Mouse (Mus musculus) natural killer cell, adult 2 months (primary cell): ENCODE results near the gene Zfp784.
"Not testable (repeated sequence)": the region's sequence is repeated elsewhere in the genome, so short reads cannot be mapped to it uniquely, and the experiment has no call there.

Source experiments
- DNase-seq, 2 experiments: peaks; one replicate each; pipeline ENCODE4 v3.0.0; 2022; ENCODE audit warnings: low spot score in 2 of 2

Zfp784 gene

DNA sequence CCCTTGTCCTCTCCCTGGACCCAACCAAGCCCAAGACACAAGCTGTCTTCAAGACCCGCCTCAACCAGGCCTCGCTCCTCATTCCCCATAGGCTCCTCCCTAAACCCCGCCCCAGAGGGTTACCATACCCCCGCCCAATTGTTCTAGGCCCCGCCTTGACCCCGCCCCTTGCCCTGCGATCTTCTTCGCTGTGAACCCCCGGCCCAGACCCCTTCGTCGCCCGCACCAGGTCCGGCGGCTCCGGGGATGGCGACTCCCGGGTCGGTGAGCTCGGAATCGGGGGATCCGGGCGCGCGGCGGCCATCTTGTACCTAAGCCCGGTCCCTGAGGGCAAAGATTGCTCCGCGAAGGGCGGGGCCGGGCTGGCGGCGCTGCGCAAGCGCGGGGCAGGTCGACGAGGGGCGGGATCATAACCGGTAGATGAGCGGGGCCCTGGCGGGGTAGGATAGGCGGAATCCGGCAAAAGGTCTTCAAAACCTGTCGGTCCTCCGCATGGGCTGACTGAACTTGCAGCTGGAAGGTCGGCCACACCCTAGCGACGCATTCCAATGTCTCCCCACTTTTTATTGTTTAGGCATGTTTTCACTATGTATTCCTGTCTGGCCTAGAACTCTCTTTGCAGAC lies at the start of gene Zfp784:
TSS of gene Zfp784 (minus strand) at position 338 of the 624 bp plus-strand sequence.
- peak; percentile 91 to 94 for DNase-seq

DNA sequence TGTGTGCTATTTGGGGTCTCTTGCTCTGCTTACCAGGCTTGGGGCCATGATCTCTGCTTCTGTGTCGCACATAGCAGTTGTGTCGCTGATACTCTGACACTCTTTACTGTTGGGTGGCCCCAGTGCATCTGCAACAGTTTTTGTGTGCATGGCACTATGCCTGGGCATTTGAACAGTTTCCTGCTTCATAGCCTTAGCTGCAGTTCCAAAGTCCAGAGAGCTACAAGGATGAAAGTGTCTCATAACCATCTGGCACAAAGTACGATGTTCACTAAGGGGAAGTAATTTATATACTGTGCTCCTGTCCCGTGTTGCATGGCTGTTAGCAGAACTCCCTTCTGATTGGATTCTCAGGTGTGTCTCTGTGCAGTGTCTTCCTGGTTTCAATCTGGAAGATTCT lies 49.6 kb upstream of the Zfp784 start:
- no peak for DNase-seq

DNA sequence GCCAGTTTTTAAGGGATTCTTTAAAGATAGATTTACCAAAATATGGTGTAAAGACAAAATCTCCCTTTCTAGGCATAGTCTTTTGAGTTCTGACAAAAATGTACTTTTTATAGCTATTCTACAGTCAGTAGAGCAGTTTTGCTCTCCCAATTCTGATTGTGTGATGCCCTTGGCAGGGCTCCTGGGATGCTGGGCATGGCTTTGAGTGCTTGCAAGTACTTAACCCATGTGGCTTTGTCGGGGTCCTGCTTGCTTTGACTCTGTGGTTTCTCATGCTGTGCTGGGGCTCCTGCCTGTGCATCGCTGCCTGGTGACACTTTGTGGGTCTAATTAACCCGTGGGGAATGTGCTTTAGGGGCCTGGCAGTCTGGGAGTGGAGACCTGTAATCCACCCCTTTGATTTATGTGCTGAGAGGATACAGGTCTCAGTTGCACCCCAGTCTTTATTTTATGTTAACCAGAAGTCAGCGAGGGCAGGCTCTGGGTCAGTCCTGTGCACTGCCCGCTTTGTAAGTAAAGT lies 48.7 kb upstream of the Zfp784 start:
- DNase-seq, result no peak

DNA sequence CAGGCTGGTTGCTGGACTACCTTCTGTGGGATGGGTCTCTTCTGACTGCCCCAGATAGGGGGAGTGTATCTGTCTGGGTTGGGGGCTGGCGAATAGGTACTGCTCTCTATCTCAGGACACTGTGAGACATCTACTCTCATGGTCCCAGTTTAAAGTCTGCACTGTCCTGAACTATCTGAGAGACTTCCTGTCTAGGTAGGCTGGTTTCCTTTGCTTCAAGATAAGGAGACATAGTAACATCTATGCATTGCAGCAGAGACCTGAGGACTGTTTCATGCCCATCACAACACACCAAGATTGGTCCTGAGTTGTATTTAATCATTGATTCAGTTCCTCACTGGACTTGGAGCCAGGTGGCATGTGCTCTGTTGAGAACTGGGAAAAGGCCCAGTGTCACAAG lies 47.3 kb upstream of the Zfp784 start:
- DNase-seq, result no peak

DNA sequence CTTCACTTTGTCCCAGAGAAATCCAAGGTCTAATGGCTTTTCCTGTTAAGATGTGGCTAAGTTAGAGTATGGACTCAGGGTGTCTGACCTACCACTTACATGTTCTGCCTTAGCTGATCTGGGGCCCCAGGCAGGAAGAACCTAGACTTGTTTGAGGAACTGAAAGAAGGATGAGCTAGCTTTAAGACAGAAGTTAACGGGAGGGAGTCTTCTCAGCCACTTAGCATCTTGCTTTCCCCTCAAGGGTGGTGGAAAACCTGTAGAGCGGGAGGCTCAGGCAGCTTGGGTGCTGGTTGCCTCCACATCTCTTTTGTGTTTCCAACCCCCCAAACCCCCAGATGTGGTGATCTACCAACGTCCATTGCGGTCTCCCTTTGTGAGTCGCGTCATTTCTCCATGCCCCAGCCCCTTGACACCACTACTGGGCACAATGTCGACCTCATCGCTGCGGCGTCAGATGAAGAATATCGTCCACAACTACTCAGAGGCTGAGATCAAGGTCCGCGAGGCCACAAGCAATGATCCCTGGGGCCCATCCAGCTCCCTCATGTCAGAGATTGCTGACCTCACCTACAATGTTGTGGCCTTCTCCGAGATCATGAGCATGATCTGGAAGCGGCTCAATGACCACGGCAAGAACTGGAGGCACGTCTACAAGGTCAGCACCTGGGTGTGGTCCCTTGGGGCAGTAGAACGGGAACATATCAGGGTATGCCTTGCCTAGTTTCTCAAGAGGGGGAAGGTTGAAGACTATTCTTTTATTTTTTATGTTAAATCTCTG lies 45.3 kb upstream of the Zfp784 start:
- peak in 1 of 2 experiments; percentile 59 for DNase-seq

DNA sequence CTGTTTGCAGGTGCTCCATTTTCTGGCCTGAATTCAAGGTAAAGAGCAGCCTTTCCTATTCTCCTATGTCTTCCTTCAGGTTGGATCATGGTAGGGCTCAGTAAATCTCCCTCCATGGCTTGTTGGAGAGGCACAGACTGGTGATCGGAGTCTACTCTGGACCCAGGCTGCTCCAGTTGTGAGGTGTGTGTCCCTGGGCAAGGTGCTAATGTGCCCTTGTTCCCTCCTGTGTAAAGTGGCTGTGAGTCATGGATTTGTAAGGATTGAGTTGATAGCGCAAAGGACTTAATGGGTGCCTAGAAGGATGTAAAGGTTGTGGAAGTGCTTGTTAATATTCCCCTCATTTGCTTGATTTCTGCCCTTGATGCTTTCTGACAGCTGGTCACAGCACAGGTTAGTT lies 43.7 kb upstream of the Zfp784 start:
- no peak for DNase-seq

DNA sequence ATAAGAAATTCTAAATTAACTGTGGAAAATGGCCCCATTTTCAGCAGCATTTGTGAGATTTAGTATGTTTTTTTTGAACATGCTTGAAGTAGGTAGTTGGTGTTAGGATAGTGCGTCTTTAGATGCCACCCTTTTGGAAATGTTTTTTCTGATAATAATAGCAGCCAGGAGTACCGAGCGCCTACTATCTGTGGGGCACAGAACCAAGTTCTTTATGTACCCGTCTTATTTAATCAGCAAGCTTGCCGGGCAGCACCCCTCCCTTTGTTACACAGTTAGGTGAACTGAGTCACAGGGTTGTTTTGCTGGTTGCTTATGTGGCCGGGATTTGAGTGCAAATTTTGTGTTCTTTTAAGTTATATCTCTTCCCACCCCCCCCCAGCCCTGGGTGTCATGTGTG lies 43.0 kb upstream of the Zfp784 start:
- DNase-seq, result no peak

DNA sequence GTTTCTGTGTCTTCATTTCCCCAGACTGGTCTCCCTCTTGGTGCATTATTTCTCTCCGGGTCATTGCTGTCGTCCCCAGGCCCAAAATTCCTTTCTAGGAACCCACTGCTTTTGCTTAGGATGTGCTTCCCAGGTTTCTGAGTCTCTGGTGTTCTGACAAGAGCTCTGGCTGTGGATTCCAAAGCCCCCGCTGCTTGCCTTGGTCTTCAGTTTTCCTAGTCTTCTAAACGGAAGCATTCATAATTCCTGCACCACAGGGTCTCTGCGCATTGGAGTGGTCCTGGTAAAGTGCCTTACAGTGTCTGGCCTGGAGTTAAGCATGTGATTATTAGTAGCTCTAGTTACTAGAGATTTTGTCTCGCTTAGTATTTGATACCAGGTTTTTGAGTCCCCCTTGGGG lies 42.6 kb upstream of the Zfp784 start:
- no peak for DNase-seq

DNA sequence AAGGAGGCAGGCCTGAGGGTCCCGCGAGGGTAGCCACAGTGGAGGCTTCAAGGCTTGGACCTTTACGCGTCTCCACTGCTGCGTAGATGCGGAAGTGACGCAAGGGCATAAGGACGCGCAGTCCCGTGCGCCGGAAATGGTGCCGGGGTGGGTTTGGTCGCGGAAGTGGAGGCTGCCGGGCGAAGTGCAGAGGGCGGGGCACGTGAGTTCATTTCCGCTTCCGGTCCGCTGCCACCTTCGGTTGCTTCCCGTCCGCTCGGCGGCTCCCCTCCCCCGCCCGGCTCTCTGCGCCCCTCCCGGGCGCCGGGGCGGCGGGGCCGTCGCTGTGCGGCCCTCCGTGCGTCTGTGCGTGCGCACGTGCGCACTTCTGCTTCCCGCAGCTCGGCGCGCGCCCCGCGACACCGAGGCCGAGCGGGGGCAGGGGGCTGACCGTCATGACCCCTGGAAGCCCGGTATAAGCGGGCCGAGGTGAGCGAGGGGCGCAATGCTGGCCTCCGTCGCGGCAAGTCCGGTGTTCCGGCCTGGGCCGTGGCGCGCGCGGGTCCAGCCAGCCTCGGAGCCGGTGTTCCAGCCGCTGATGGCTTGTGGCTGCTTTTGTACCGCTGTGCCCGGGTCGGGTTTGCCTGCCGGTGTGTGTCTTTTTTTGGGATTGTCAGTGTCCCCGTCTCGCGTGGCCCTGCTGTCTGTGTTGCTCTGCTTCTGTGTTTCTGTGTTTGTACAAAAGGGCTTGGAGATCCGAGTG lies 41.9 kb upstream of the Zfp784 start, which contains the start of gene Epn1:
TSS of gene Epn1 (plus strand) at position 226 of the 742 bp plus-strand sequence.
- DNase-seq, result peak; percentile 95 to 97

DNA sequence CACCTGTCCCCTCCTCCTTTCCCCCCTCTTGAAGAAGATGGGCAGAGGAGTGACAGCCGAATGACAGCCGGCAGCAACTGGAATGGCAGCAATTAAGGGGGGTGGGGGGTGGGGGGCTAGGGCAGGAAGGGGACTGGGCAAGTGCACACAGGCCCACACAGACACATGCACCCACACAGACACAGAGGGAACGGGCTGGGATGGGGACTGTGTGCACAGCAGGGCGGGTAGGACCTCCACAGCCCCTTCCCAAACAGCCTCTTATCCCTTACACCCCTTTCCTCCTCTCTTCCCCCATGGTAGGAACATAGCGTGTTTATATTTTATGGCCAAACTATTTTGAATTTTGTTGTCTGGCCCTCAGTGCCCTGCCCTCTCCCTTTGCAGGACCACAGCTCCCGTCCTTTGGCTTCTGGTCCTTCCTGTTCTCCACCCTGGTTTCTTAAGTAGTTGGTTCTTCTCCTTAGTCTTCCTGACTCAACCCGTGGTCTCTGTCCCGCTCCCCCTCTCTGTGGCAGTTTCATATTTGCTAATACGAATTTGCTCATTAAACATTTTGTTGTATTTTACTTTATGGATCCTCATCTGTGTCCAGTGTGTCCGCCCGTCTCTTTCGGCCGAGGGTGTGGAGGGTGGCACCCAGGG lies 41.2 kb upstream of the Zfp784 start:
- DNase-seq, result not testable (repeated sequence)

DNA sequence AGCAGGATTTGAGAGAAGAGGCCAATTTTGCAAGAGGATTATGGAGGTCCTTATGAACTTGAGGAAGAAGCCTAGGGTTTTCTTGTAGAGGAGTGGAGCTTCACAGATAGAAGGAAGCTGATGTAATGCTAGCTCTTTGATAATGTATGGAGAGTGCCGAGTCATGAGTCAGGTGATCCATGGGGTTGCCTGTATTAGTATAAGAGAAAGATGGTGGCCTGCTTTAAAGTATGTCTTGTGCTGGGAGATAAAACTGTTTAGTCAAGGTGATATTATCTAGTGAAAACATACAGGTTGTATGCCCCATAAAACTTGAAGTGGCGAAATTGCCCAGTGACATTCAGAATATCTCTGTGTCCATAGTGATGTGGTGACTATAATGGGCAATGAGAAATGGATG lies 38.7 kb upstream of the Zfp784 start:
- no peak for DNase-seq

DNA sequence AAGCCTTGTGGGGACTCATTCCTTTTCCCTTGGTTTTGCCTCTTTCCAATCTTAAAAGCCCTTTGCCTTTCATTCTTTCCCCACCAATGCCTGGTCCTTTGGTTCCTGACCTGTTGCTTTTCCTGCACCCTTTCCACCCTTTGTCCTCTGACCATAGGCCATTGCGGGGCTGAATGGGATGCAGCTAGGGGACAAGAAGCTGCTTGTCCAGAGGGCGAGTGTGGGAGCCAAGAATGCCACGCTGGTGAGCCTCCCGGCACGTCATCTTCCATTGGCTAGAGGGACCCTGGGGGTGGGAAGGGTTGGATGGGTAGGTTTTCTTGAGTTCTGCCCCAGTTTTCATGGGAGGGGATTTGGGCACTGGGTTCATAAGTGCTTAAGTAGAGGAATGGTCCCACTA lies 36.7 kb upstream of the Zfp784 start:
- no peak for DNase-seq

DNA sequence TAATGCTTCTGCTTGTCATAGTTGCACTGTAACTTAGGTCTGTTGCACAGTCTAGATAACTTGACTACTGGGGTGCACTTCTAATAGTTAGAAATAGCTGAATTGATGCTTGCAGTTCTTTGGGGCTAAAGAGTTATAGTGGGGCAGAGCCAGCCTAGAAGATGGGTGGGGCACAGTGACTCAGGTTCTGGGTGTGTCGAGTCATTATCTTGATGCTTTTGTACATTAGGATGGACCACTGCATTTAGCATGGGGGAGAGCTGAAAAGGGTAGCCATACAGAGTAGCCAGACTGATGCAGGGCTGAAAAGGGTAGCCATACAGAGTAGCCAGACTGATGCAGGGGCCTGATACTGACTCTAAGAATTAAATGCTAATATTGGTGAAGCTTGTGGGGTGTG lies 35.3 kb upstream of the Zfp784 start:
- DNase-seq, result no peak

DNA sequence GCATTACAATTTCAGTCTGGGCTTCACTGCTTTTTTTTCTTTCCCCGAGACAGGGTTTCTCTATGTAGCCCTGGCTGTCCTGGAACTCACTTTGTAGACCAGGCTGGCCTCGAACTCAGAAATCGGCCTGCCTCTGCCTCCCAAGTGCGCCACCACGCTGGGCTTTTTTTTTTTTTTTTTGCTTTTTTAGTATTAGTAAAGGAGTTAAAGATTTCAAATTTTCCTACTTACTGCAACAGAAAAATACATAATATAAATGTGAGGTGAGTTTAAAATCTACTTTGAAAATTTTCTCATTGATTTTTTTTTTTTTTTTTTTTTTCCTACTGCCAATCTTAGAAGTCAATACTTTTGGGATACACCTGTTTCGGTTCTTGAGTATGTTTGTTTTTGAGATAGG lies 26.6 kb upstream of the Zfp784 start:
- DNase-seq, result no peak

DNA sequence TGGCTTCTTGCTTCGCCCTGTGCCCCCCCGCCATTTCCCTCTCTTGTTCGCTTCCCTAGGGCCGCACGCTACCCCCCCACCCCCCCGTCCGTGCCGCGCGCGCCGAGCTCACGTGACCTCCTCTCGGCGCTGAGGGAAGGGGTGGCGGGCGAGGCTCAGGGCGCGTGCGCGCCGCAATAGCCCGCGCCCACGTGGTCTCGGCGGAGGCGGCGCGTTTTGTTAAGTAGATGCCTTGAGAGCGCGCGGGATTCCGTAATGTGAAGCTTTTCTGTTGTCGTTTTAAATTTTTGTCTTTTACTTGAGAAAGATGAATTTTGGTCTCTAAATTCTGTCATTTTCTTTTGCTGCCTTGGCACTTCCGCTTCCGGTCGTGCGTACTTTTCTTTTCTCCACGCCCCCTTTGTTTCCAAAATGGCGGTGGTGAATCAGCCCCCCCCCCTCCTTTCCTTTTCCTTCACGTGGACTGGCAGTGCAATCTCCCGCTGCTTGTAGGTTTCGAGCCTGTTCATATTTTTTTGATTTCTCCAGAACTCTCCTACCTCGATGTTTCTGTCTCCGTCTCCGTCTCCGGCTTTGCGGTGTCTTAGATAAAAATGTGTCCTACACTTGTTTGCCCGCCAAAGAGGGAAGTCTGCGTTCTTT lies 24.2 kb upstream of the Zfp784 start:
- peak; percentile 73 to 79 for DNase-seq

DNA sequence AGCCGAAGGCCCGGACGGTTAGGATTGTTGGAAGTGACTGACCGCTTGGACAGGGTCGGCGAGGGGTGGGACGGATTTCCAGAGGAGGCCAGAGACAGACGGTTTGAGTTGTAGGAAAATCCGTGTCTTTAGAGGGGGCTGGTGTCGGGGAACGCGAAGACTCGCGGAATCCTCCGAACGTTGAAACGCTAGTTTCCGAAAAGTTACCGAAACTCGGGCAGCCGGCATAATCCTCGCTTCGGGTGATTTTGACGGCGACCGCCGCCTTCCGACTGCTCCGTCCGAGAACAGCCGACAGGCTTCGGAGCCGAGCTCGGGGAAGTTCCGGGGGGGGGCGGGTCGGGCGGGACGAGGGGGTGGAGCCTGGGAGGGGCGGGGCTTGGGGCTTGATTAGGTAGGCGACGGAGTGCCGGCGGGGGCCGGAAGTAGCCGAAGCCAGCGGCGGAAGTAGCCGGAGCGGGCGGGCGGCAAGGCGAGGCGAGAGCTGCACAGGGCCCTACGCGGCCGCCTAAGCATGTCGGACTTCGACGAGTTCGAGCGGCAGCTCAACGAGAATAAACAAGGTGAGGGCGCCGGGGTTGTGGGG lies 23.6 kb upstream of the Zfp784 start, which contains the start of gene U2af2:
TSS of gene U2af2 (plus strand) at position 370 of the 586 bp plus-strand sequence.
- DNase-seq, result peak; percentile 92 to 95

DNA sequence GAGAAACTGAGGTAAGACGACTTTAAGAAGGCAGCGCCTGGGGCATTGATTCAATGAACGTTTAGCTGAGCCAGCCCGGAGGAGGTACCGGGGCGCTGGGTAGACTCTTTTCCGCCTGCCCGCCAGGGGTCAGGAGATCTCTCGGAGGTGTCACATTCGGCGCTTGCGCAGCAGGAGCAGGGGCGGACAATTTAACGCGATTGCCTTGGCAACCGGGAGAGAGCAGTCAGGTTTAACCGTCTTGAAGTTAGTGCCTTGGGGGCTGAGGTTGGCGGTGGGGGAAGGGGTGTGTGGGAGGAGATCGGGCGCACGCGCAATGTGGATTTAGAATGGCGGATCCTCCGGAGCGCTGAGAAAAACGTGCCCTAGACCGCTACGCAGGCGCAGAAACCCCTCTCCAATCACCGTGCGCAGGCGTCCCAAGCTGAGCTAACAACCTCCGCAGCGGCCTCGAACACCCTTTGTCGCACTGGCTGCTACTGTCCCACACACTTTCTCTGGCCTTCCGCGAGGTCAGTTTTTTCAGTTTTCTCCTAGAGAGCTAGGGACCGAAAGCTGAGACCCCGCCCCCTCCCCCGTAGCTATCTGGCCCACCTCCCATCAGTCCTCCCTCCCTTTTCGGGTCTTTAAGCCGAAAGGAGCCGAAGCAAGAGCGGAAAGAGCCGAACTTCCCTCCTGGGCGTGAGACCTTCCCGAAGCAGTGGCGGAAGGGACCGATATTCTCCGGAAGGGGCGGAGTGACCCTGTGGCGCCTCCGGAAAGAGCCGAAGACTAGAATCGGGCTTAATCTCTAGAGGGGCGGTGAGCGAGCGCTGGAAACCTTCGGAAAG lies 22.9 kb upstream of the Zfp784 start:
- peak; percentile 98 for DNase-seq

DNA sequence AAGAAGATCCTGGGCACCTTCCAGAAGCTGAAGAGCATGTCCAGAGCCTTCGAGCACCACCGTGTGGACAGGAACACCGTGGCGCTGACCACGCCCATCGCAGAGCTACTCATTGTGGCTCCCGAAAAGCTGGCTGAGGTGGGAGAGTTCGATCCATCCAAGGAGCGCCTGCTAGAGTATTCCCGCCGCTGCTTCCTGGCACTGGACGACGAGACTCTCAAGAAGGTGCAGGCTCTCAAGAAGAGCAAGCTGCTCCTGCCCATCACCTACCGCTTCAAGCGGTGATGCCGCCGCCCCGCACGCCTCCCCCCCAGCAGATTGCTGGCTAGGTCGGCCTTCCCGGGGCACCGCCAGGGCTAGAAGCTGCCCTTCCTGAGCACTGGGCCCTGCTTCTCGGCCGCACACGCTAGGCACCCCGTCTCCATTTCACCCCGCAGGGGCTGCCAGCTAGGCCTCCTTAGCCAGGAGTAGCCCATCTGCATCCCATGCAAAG lies 22.0 kb upstream of the Zfp784 start:
- peak; percentile 64 to 65 for DNase-seq

DNA sequence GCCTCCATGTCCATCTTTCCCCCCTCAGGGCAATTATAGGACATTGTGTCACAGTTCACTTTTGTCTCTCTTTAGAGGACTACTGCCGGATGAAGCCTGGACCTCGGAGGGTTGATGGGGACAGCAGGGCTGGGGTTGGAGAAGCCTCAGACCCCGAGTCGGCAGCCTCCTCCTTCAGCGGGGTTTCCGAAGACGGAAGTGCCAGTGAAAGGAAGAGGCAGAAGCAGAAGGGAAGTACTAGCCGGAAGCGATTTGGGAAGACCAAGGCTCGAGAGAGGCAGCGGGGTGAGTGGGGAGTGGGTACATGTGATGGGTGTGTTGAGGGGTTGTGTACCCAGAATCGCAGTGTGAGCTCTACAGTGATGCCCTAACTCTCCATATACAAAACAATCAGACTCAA lies 21.2 kb upstream of the Zfp784 start:
- DNase-seq, result no peak

DNA sequence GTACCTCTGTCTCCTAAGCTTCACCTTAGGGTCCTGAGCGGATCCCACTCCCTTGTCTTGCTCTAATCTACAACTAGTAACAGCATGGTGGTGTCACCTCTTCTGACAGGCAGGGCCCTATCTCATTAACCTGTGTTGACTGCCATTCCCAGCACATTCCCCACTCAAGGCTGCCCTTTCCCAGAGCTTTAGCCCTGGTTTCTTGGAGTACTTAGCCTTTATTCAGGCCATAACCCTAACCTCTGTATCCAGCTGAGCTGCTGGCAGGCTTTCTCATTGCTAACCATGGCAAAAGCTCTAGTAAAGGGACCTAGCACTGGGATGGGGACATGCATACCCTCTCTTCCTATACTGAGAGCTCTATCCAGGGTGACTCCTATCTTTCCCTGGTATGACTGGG lies 20.4 kb upstream of the Zfp784 start:
- no peak for DNase-seq
